Mouse (Mus musculus) Patski (cell line): ENCODE results near the gene Adgrd1. TPM values are rescaled to one million over a fixed set of nuclear protein-coding genes. Genes with fewer than 3 reads are reported as not detected.
"Not testable (repeated sequence)": the region's sequence is repeated elsewhere in the genome, so short reads cannot be mapped to it uniquely, and the experiment has no call there.

Experiments used
- ATAC-seq: fragments of 100-300 bp; one replicate; pipeline ENCODE4 v1.8.0; 2021
- CTCF ChIA-PET: fragments of 350-600 bp; sonication (Branson Sonifier 250); formaldehyde crosslinking; loops from one replicate; lab custom pipeline; 2022; ENCODE audit warnings: inconsistent platforms; lab: Charles Lee
- POLR2A ChIA-PET: fragments of 350-600 bp; sonication (Branson Sonifier 250); formaldehyde crosslinking; loops from one replicate; lab custom pipeline; 2022; ENCODE audit warnings: antibody characterized with exemption, inconsistent platforms; lab: Charles Lee
- DNase-seq: peaks from one replicate; pipeline ENCODE4 v3.0.0-alpha.2; 2011; ENCODE audit warnings: low read depth, low spot score
- H3K27me3 ChIP-seq: fragments of 371-371 bp; one replicate; pipeline ENCODE4 v1.5.1; 2021
- CTCF ChIP-seq: fragments of 100-300 bp; IDR thresholded peaks from one replicate; pipeline ENCODE4 v1.5.1; 2021
- in situ Hi-C: fragments of 300-500 bp; cut with MboI; formaldehyde crosslinking; loops from 3 replicates; pipeline ENCODE4 v1.11.1; 2018; ENCODE audit warnings: low pct_unique_long_range_greater_than_20kb, mixed read lengths
- polyA plus RNA-seq: library from polyadenylated mRNA; unstranded; gene quantifications from one replicate; pipeline ENCODE4 v1.2.3, GENCODE M21; 2021

Adgrd1 gene
- polyA plus RNA-seq, 1 experiment from 2014 or later = 0.01 TPM

GRCm38 (mm10) chr5:129122491-129122890 is 25.9 kb downstream of the Adgrd1 start:
- no peak for TF ChIP-seq CTCF
- no peak for DNase-seq

GRCm38 (mm10) chr5:129124070-129124828 is 27.7 kb downstream of the Adgrd1 start:
- no peak for TF ChIP-seq CTCF

More at GRCm38 (mm10) chr5:129122491-129122890, 25.9 kb downstream of the Adgrd1 start:
- in situ Hi-C loops = no loop called here
- ATAC-seq = no peak
- POLR2A ChIA-PET = no interaction called here
- peaks cover 13% of the 10 kb centered on the region for H3K27me3 ChIP-seq
- CTCF ChIA-PET = no interaction called here

GRCm38 (mm10) chr5:129128310-129128709 is 31.8 kb downstream of the Adgrd1 start:
- H3K27me3 ChIP-seq = peaks cover 14% of the 10 kb centered on the region
- CTCF ChIA-PET, in situ Hi-C loops, ATAC-seq, DNase-seq, POLR2A ChIA-PET: not testable (repeated sequence)

More at GRCm38 (mm10) chr5:129124070-129124828, 27.7 kb downstream of the Adgrd1 start:
- POLR2A ChIA-PET = no interaction called here
- H3K27me3 ChIP-seq = peaks cover 17% of the 10 kb centered on the region
- no peak for DNase-seq
- ATAC-seq = no peak
- in situ Hi-C loops = no loop called here
- CTCF ChIA-PET = no interaction called here

- ATAC-seq (no peak), DNase-seq (no peak)
- ChIA-PET CTCF (no interaction called here), POLR2A (no interaction called here)
- in situ Hi-C loops = no loop called here
- H3K27me3 ChIP-seq = peaks cover 14% of the 10 kb centered on the region
- TF ChIP-seq CTCF = no peak
Measured at GRCm38 (mm10) chr5:129130301-129130700, 33.8 kb downstream of the Adgrd1 start.

GRCm38 (mm10) chr5:129137405-129137804 is 40.9 kb downstream of the Adgrd1 start:
- no peak for ATAC-seq
- CTCF ChIA-PET = no interaction called here

GRCm38 (mm10) chr5:129138576-129138975 is 42.0 kb downstream of the Adgrd1 start:
- H3K27me3 ChIP-seq = peaks cover 11% of the 10 kb centered on the region
- ChIA-PET POLR2A (no interaction called here), CTCF (no interaction called here)
- no peak for ATAC-seq
- no peak for DNase-seq
- in situ Hi-C loops = no loop called here
- TF ChIP-seq CTCF = no peak

More at GRCm38 (mm10) chr5:129137405-129137804, 40.9 kb downstream of the Adgrd1 start:
- no peaks in the 10 kb centered on the region for H3K27me3 ChIP-seq
- in situ Hi-C loops = no loop called here
- POLR2A ChIA-PET = no interaction called here
- TF ChIP-seq CTCF = no peak
- no peak for DNase-seq

GRCm38 (mm10) chr5:129142801-129143200 is 46.3 kb downstream of the Adgrd1 start:
- H3K27me3 ChIP-seq = peaks cover 17% of the 10 kb centered on the region
- in situ Hi-C loops = no loop called here
- POLR2A ChIA-PET = no interaction called here
- DNase-seq = no peak
- CTCF ChIA-PET = no interaction called here
- TF ChIP-seq CTCF = no peak
- ATAC-seq = no peak

GRCm38 (mm10) chr5:129145307-129145935 is 48.9 kb downstream of the Adgrd1 start:
- peaks cover 17% of the 10 kb centered on the region for H3K27me3 ChIP-seq
- no peak for ATAC-seq
- POLR2A ChIA-PET = no interaction called here

GRCm38 (mm10) chr5:129146892-129147509 is 50.5 kb downstream of the Adgrd1 start:
- ChIA-PET POLR2A (no interaction called here), CTCF (no interaction called here)
- H3K27me3 ChIP-seq = peaks cover 21% of the 10 kb centered on the region
- no peak for DNase-seq
- no peak for ATAC-seq
- in situ Hi-C loops = no loop called here
- TF ChIP-seq CTCF = no peak

More at GRCm38 (mm10) chr5:129145307-129145935, 48.9 kb downstream of the Adgrd1 start:
- no peak for DNase-seq
- in situ Hi-C loops = no loop called here
- CTCF ChIA-PET = no interaction called here
- TF ChIP-seq CTCF = no peak

- CTCF ChIA-PET = no interaction called here
- POLR2A ChIA-PET = no interaction called here
- no peak for TF ChIP-seq CTCF
- H3K27me3 ChIP-seq = peaks cover 12% of the 10 kb centered on the region
- ATAC-seq (no peak), DNase-seq (no peak)
- in situ Hi-C loops = no loop called here
Measured at GRCm38 (mm10) chr5:129148485-129148884, 51.9 kb downstream of the Adgrd1 start.
